ENCODE assay signal across 9 mouse cellular contexts in genomic region chr3:92907571-92907970, GRCm38 (mm10). TPM values are rescaled to one million over a fixed set of nuclear protein-coding genes. Genes with fewer than 3 reads are reported as not detected.
DNase-seq lines count a peak whose midpoint lies in the region; ATAC-seq and TF ChIP-seq lines count a peak whose summit lies in the region.
"Had no signal": no experiment of that assay in that cellular context is flagged by ENCODE, and none has a peak within 500 bp of the region (broad histone marks: within the 10 kb centered on the region; RNA-seq: fewer than 3 reads in every experiment).

No protein-coding gene starts in this region.

- no peak overlapping the region for H3K4me2 ChIP-seq in lung, postnatal 0 days (replicated peaks; ENCODE audit: low read depth, low read length)
- no peak overlapping the region for H3K4me2 ChIP-seq in midbrain, embryonic 16.5 days (ENCODE audit: low read length)

- no peaks in the 10 kb centered on the region for H3K9me3 ChIP-seq in lung, postnatal 0 days (ENCODE audit: low read length)
- no peaks in the 10 kb centered on the region for H3K9me3 ChIP-seq in embryonic facial prominence, embryonic 10.5 days
- H3K9me3 ChIP-seq in midbrain, embryonic 16.5 days (replicated peaks; ENCODE audit: control insufficient read depth, low read length, poor library complexity, severe bottlenecking) = no peaks in the 10 kb centered on the region

- H3K4me3 ChIP-seq in lung, postnatal 0 days (ENCODE audit: low read depth, low read length) = no peak overlapping the region
- no peak overlapping the region for H3K4me3 ChIP-seq in embryonic facial prominence, embryonic 10.5 days
- H3K4me3 ChIP-seq in midbrain, embryonic 16.5 days (ENCODE audit: low read depth, low read length) = no peak overlapping the region

- H3K27me3 ChIP-seq in lung, postnatal 0 days (replicated peaks; ENCODE audit: insufficient read depth, low read length) = no peaks in the 10 kb centered on the region
- H3K27me3 ChIP-seq in embryonic facial prominence, embryonic 10.5 days (replicated peaks; ENCODE audit: low read depth, poor library complexity, severe bottlenecking) = no peaks in the 10 kb centered on the region
- no peaks in the 10 kb centered on the region for H3K27me3 ChIP-seq in midbrain, embryonic 16.5 days (ENCODE audit: control insufficient read depth, insufficient read depth, low read depth, low read length)

- H3K36me3 ChIP-seq in lung, postnatal 0 days (ENCODE audit: insufficient read depth, low read length) = no peaks in the 10 kb centered on the region
- H3K36me3 ChIP-seq in embryonic facial prominence, embryonic 10.5 days (replicated peaks) = no peaks in the 10 kb centered on the region
- H3K36me3 ChIP-seq in midbrain, embryonic 16.5 days (ENCODE audit: control insufficient read depth, insufficient read depth, low read length) = no peaks in the 10 kb centered on the region

- TF ChIP-seq EP300 in lung, postnatal 0 days (IDR thresholded peaks at IDR 0.05) = no peak

- no peak overlapping the region for H3K27ac ChIP-seq in lung, postnatal 0 days (ENCODE audit: low read length)
- no peak overlapping the region for H3K27ac ChIP-seq in embryonic facial prominence, embryonic 10.5 days (replicated peaks)
- H3K27ac ChIP-seq in midbrain, embryonic 16.5 days (ENCODE audit: low read length) = no peak overlapping the region

- peak; percentile 64 for TF ChIP-seq CTCF in lung, postnatal 0 days (IDR thresholded peaks at IDR 0.05)

- WGBS in lung, postnatal 0 days = 22% methylated on average over 4 of the region's 4 CpGs
- 33% methylated on average over 4 of the region's 4 CpGs for WGBS in embryonic facial prominence, embryonic 10.5 days
- 30% methylated on average over 3 of the region's 4 CpGs for WGBS in midbrain, embryonic 16.5 days

- no peak overlapping the region for H3K9ac ChIP-seq in lung, postnatal 0 days (replicated peaks; ENCODE audit: low read depth)
- H3K9ac ChIP-seq in midbrain, embryonic 16.5 days (ENCODE audit: low read depth, low read length) = no peak overlapping the region

- peak; percentile 79; the same call in 1 of the 2 replicates for ATAC-seq in frontal cortex, adult (ENCODE audit: low TSS enrichment)
- ATAC-seq in lung, postnatal 0 days = no peak
- ATAC-seq in midbrain, embryonic 16.5 days = 0 out of 2 replicates have a peak, but pooled peaks have one; percentile 54

- DNase-seq in frontal cortex, postnatal 14 days (ENCODE audit: low spot score in 2 of 2) = no peak
- DNase-seq in lung, postnatal 0 days (ENCODE audit: low spot score) = peak; percentile 33
- DNase-seq in lung, adult 18-20 months = no peak
- peak; percentile 26 for DNase-seq in embryonic facial prominence, embryonic 10.5 days (ENCODE audit: low spot score)
- no peak for DNase-seq in testis, postnatal 14 days (ENCODE audit: low spot score)
- DNase-seq in lung, postnatal 25 days (ENCODE audit: low spot score) = no peak

- H3K4me1 ChIP-seq in lung, postnatal 0 days (ENCODE audit: insufficient read depth, low read depth, low read length) = no peaks in the 10 kb centered on the region
- H3K4me1 ChIP-seq in embryonic facial prominence, embryonic 10.5 days = no peaks in the 10 kb centered on the region
- no peaks in the 10 kb centered on the region for H3K4me1 ChIP-seq in midbrain, embryonic 16.5 days (ENCODE audit: control insufficient read depth, insufficient read depth, low read length)

RNA-seq across cellular contexts. Expression of gene Lce3a, which starts 18.5 kb away (rescaled TPM):
- polyA plus RNA-seq in lung, postnatal 0 days (2015; fragmentation: Nextera tagmentation; extraction: Ambion mirVana) = not detected in 2 replicates
- not detected in 2 replicates for polyA plus RNA-seq in embryonic facial prominence, embryonic 10.5 days (2016; fragmentation: Nextera tagmentation; extraction: Ambion mirVana)
- not detected in 2 replicates for polyA plus RNA-seq in midbrain, embryonic 16.5 days (2015; fragmentation: Nextera tagmentation; extraction: Ambion mirVana)
- polyA plus RNA-seq: heart, embryonic 14.5 days had no signal

RNA-seq across cellular contexts. Expression of gene Lce3b, which starts 25.2 kb away (rescaled TPM):
- not detected in 2 replicates for polyA plus RNA-seq in lung, postnatal 0 days (2015; fragmentation: Nextera tagmentation; extraction: Ambion mirVana)
- not detected in 2 replicates for polyA plus RNA-seq in embryonic facial prominence, embryonic 10.5 days (2016; fragmentation: Nextera tagmentation; extraction: Ambion mirVana)
- polyA plus RNA-seq in midbrain, embryonic 16.5 days (2015; fragmentation: Nextera tagmentation; extraction: Ambion mirVana) = not detected in 2 replicates
- polyA plus RNA-seq: heart, embryonic 14.5 days had no signal

RNA-seq across cellular contexts. Expression of gene Lce3c, which starts 36.7 kb away (rescaled TPM):
- polyA plus RNA-seq in lung, postnatal 0 days (2015; fragmentation: Nextera tagmentation; extraction: Ambion mirVana) = not detected in 2 replicates
- not detected in 2 replicates for polyA plus RNA-seq in embryonic facial prominence, embryonic 10.5 days (2016; fragmentation: Nextera tagmentation; extraction: Ambion mirVana)
- polyA plus RNA-seq in midbrain, embryonic 16.5 days (2015; fragmentation: Nextera tagmentation; extraction: Ambion mirVana) = not detected in 2 replicates
- polyA plus RNA-seq: heart, embryonic 14.5 days had no signal

RNA-seq across cellular contexts. Expression of gene 2310050C09Rik, which starts 37.6 kb away (rescaled TPM):
- not detected in 2 replicates for polyA plus RNA-seq in lung, postnatal 0 days (2015; fragmentation: Nextera tagmentation; extraction: Ambion mirVana)
- not detected in 2 replicates for polyA plus RNA-seq in embryonic facial prominence, embryonic 10.5 days (2016; fragmentation: Nextera tagmentation; extraction: Ambion mirVana)
- not detected in 2 replicates for polyA plus RNA-seq in midbrain, embryonic 16.5 days (2015; fragmentation: Nextera tagmentation; extraction: Ambion mirVana)
- polyA plus RNA-seq: heart, embryonic 14.5 days had no signal

RNA-seq across cellular contexts. Expression of gene Lce3d, which starts 49.6 kb away (rescaled TPM):
- not detected in 2 replicates for polyA plus RNA-seq in lung, postnatal 0 days (2015; fragmentation: Nextera tagmentation; extraction: Ambion mirVana)
- not detected in 2 replicates for polyA plus RNA-seq in embryonic facial prominence, embryonic 10.5 days (2016; fragmentation: Nextera tagmentation; extraction: Ambion mirVana)
- polyA plus RNA-seq in midbrain, embryonic 16.5 days (2015; fragmentation: Nextera tagmentation; extraction: Ambion mirVana) = not detected in 2 replicates
- polyA plus RNA-seq: heart, embryonic 14.5 days had no signal

Comparison
In these comparisons a context has a peak if more than half of its experiments do, and no peak if none do; other contexts are left out.
1. DNase-seq: peak in lung, postnatal 0 days (single experiment) and embryonic facial prominence, embryonic 10.5 days (single experiment); none in frontal cortex, postnatal 14 days (0 of 2), lung, adult 18-20 months (0 of 2), testis, postnatal 14 days (single experiment) and lung, postnatal 25 days (single experiment).